Mouse (Mus musculus): ENCODE results near the gene Slc9a3r1.

- no peak for TF ChIP-seq CTCF (IDR thresholded peaks at IDR 0.05; ENCODE audit: insufficient read depth, low read depth, low read length)
- no peak for TF ChIP-seq POLR2A (IDR thresholded peaks at IDR 0.05; ENCODE audit: insufficient read depth, low read depth, low read length)
Measured at GRCm38 (mm10) chr11:115172825-115173287, 9.7 kb downstream of the Slc9a3r1 start.
